Mouse (Mus musculus): ENCODE measurements around the gene Zfp40.
"Not testable (repeated sequence)": the region's sequence is repeated elsewhere in the genome, so short reads cannot be mapped to it uniquely, and the experiment has no call there.

The Zfp40 gene

GRCm38 (mm10) chr17:23192453-23193379 lies at the start of gene Zfp40:
TSS of gene Zfp40 (minus strand) at chr17:23193252.
- DNase-seq, result peak; percentile 88

DNA sequence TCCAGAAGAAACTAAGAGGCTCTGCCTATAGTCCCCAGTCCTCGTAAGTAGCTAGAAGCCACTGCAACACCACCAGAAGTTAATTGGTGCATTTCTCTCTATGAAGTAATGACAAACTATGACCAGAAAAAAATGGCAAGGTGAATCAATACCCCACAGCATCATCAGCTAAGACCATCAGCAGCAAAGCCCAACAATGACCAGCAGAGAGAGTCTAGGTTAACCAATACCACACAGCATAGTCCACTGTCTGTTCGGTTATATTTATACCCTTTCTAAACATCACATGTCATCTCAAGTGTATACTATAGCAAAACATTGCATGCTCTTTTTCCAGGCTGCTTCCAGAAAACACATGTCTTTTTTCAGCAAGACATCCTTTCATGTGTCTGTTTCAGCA lies 25.3 kb upstream of the Zfp40 start:
- no peak for DNase-seq

GRCm38 (mm10) chr17:23199856-23200255 lies 6.8 kb upstream of the Zfp40 start:
- DNase-seq, result not testable (repeated sequence)

GRCm38 (mm10) chr17:23193441-23193840 lies 389 bp upstream of the Zfp40 start:
- DNase-seq, result peak; percentile 49

DNA sequence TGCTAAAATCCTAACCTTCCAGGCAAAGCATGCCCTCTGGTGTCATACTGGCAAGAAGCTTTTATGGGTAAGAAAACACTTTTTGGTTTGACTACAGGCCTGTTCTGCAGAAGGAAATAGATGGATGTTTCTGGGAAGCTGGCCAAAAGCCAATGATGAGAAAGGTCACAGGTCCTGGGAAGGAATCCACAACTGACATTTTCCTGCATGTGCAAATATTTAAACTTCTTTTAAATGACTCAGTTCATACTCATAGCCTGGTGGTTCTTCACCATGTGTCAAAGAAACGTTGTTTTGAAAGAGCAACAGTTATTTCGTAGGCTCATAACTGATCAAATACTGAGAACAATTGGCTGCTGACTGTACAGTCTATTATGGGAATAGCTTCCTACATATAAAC lies 5.4 kb downstream of the Zfp40 start:
- no peak for DNase-seq

Data from cerebellum, adult 11-12 months (tissue).